ENCODE assay signal across 16 mouse cellular contexts in genomic region chr16:25486477-25487094, GRCm38 (mm10).
"Had no signal": no experiment of that assay in that cellular context is flagged by ENCODE, and none has a peak within 500 bp of the region (broad histone marks: within the 10 kb centered on the region; RNA-seq: fewer than 3 reads in every experiment).

No protein-coding gene starts in this region.

- H3K4me3 ChIP-seq: kidney, embryonic 15.5 days; left cerebral cortex, adult 2 months; liver, embryonic 13.5 days; midbrain, embryonic 12.5 days; midbrain, embryonic 15.5 days; neural tube, embryonic 12.5 days; neural tube, embryonic 15.5 days; stomach, embryonic 15.5 days had no signal

- H3K4me1 ChIP-seq: kidney, embryonic 15.5 days; liver, embryonic 13.5 days; midbrain, embryonic 12.5 days; neural tube, embryonic 12.5 days; neural tube, embryonic 15.5 days; stomach, embryonic 15.5 days had no signal

- H3K36me3 ChIP-seq: kidney, embryonic 15.5 days; liver, embryonic 13.5 days; midbrain, embryonic 12.5 days; midbrain, embryonic 15.5 days; neural tube, embryonic 12.5 days; neural tube, embryonic 15.5 days; stomach, embryonic 15.5 days had no signal

- H3K4me2 ChIP-seq: kidney, embryonic 15.5 days; liver, embryonic 13.5 days; midbrain, embryonic 12.5 days; midbrain, embryonic 15.5 days; neural tube, embryonic 12.5 days; neural tube, embryonic 15.5 days; stomach, embryonic 15.5 days had no signal

- ATAC-seq: midbrain, embryonic 15.5 days had no signal

- H3K27ac ChIP-seq: kidney, embryonic 15.5 days; left cerebral cortex, adult 2 months; liver, embryonic 13.5 days; midbrain, embryonic 12.5 days; midbrain, embryonic 15.5 days; neural tube, embryonic 12.5 days; neural tube, embryonic 15.5 days; stomach, embryonic 15.5 days had no signal

- DNase-seq: kidney, adult 8-10 months; kidney, postnatal 25 days; liver, embryonic 13.5 days; lung, adult 2 months; lung, postnatal 14 days; lung, postnatal 4 days; right cerebral cortex, postnatal 14 days; right cerebral cortex, postnatal 4 days; thymus, postnatal 36 days had no signal

- H3K9ac ChIP-seq: kidney, embryonic 15.5 days; liver, embryonic 13.5 days; midbrain, embryonic 12.5 days; midbrain, embryonic 15.5 days; neural tube, embryonic 12.5 days; neural tube, embryonic 15.5 days; stomach, embryonic 15.5 days had no signal

- H3K27me3 ChIP-seq: kidney, embryonic 15.5 days; liver, embryonic 13.5 days; midbrain, embryonic 12.5 days; midbrain, embryonic 15.5 days; neural tube, embryonic 12.5 days; neural tube, embryonic 15.5 days; stomach, embryonic 15.5 days had no signal

- H3K9me3 ChIP-seq: kidney, embryonic 15.5 days; liver, embryonic 13.5 days; midbrain, embryonic 12.5 days; midbrain, embryonic 15.5 days; neural tube, embryonic 12.5 days; neural tube, embryonic 15.5 days; stomach, embryonic 15.5 days had no signal
